Mouse (Mus musculus): ENCODE measurements around the gene Six6. TPM values are rescaled to one million over a fixed set of nuclear protein-coding genes. Genes with fewer than 3 reads are reported as not detected.
A peak's percentile ranks its signal among the peaks of the same experiment; 100 is the strongest.

Six6 gene
- total RNA-seq, 2 experiments from 2014 or later: not detected

GRCm38 (mm10) chr12:72957829-72958424 is 18.2 kb downstream of the Six6 start:
- no peak for DNase-seq

GRCm38 (mm10) chr12:72958446-72958845 is 18.8 kb downstream of the Six6 start:
- no peak for DNase-seq

- no peak for DNase-seq
Observed at GRCm38 (mm10) chr12:72962761-72963160, 23.1 kb downstream of the Six6 start.

- no peak for DNase-seq
Observed at GRCm38 (mm10) chr12:72967541-72967940, 27.8 kb downstream of the Six6 start.

GRCm38 (mm10) chr12:72970620-72971019 is 30.9 kb downstream of the Six6 start:
- DNase-seq: no peak

- peak; percentile 35 to 68 for DNase-seq
Observed at GRCm38 (mm10) chr12:72973161-72973560, 33.5 kb downstream of the Six6 start.

GRCm38 (mm10) chr12:72976172-72976571 is 36.5 kb downstream of the Six6 start:
- DNase-seq: no peak

- peak; percentile 76 to 84 for DNase-seq
Observed at GRCm38 (mm10) chr12:72976718-72977117, 37.0 kb downstream of the Six6 start.

- DNase-seq: no peak
Observed at GRCm38 (mm10) chr12:72977851-72978250, 38.2 kb downstream of the Six6 start.

GRCm38 (mm10) chr12:72979236-72979635 is 39.5 kb downstream of the Six6 start:
- DNase-seq: no peak

- DNase-seq: peak; percentile 40 to 44
Observed at GRCm38 (mm10) chr12:72982616-72983015, 42.9 kb downstream of the Six6 start.

GRCm38 (mm10) chr12:72983071-72983857 is 43.6 kb downstream of the Six6 start:
- DNase-seq: peak; percentile 30 to 47

Other genes starting within 250 kb of the Six6 start
- 100 to 1,000 TPM; 276 to 324 TPM for gene Ppm1a, start 182.4 kb upstream of the Six6 start, total RNA-seq (2021)
- gene 4930447C04Rik, start 882 bp downstream of the Six6 start, total RNA-seq (2021): under 1 TPM; 0.13 to 0.26 TPM
- gene Six1, start 114.0 kb downstream of the Six6 start, total RNA-seq (2021): 1 to 10 TPM; 3.2 to 3.3 TPM
- gene Six4, start 173.6 kb downstream of the Six6 start, total RNA-seq (2021): 1 to 10 TPM in 1 of 2 experiments, under 1 TPM in 1; 0.95 to 1.4 TPM
- gene Mnat1, start 183.8 kb downstream of the Six6 start, total RNA-seq (2021): 10 to 100 TPM; 19.7 to 23.3 TPM